Mouse (Mus musculus) thymus, postnatal 10 days (tissue): Measurements from ENCODE around the gene Ccdc86.

Experiments
- DNase-seq, 2 experiments: peaks; one replicate each; pipeline ENCODE4 v3.0.0; 2021; ENCODE audit warnings: low spot score in 2 of 2

The Ccdc86 gene

DNA sequence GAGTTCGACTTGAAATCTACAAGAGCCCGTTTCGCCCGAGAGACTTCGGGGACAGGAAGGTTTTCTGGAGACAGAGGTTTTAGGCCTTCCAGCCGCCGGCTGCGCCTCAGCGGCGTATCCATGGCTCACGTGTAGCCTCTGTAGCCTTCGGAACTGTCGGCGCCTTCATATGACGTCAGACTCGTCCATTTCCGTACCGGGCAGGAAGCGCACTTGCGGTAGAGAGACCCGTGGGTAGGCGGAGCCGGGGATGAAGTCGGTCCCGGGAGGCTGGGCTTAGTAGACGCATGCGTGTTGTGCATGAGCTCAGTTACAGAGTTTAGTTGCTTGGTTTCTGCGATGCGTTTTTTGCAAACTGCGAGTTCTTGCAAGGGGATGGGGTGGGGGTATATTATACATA, at the start of gene Ccdc86:
Gene Ccdc86, minus strand, starts transcription at position 155 of the 400 bp plus-strand sequence.
- DNase-seq = peak; percentile 92

DNA sequence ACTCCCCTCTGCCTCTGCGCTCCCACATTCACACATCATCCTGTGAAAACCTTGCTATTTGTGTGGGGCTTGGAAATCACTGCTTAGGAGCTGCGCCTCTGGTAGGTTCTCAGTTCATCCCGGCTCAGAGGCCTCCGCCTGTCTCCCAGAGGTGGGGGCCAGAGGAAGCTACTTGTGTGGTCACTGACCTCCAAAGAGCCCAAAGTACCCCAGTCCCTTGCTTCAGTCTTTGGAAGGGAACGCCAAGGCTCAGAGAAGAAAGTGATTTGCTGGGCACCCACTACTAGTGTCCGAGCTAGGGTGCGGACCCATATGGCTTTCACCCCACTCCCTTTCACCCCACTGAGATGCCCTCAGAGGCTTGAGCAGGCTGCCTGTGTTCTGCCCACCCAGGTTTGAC, 44.1 kb upstream of the Ccdc86 start, which contains the start of gene Ms4a15:
Gene Ms4a15, minus strand, starts transcription at position 101 of the 400 bp plus-strand sequence.
- no peak for DNase-seq

GRCm38 (mm10) chr19:10991911-10992310, 42.8 kb upstream of the Ccdc86 start:
- no peak for DNase-seq

DNA sequence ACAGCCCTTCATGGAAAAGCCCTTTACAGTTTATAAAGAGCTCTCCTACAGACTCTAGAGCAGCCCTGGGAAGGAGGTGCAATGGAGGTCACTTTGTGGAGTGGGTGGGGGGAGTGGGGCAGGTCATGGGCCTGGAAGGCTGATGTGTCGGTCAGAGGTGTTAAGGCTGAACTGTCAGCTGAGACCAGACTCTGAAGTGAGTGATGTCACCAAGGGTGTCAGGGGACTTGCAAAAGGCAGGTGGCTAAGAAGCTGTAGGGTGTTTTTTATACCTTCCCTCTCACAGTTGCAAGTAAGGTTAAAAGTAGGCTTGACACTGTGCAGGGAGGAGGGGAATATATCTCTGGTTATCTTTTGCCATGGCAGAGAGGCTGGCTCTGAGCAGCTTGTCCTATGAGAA, 41.7 kb upstream of the Ccdc86 start:
- DNase-seq = no peak

DNA sequence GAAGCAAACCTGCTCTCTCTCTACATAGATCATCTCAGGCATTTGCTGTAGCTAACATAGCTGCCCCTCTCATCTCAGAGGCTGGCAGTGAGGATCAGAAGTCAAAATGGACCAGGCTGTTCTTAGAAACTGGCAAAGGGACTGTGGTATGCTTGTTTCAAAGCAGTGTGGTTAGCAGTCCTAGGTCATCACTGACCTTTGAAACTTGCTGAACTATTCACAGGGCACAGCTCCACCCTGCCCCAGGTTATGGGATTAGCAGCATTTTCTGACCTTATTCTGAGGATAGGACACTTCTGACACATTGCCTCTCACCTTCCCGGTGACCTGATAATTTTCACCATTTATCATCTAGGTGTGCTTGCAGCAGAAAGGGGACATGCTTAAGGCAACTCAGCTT, 39.5 kb upstream of the Ccdc86 start:
- DNase-seq = no peak

- DNase-seq = no peak
These were observed 36.8 kb upstream of the Ccdc86 start for GRCm38 (mm10) chr19:10985889-10986288.

- no peak for DNase-seq
These were observed 35.5 kb upstream of the Ccdc86 start for GRCm38 (mm10) chr19:10984551-10984950.

DNA sequence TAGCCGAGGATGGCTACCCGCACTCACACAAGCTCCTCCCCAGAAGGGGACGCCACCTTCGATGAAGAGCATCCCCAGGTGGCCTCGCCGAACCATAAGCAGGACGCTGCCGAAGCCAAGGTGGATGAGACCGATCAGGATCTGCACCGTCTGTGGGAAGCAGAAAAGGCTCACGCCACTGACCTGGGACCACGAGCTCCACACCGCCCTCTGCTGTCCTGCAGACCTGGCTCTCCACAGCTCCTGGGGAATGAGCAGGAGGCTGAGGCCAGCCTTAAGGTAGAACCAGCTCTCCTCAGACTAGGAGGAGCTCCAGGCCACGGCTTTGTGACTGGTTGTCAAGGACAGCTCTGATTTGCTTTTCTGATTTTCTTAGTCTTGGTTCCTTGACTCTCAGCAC, 34.1 kb upstream of the Ccdc86 start:
- DNase-seq = peak in 1 of 2 experiments; percentile 38

DNA sequence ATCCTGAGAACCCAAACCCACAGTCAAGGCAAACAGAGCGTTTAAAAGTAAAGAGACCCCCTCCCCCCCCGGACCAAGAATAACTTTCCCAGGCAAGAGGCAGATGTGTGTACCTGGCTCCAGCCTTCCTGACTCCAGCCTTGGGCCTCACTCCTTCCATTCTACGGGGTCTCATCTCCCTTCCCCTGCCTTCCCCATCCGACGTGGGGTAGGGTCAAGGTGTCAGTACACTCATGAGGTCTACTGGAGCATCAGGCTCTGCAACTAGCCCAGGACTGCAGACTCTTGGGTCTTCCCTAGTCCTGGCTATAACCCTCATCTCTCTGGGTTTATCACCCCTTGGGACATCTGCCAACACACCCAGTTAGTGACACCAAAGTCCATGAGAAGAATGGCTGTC, 31.1 kb upstream of the Ccdc86 start:
- DNase-seq = peak in 1 of 2 experiments; percentile 6

DNA sequence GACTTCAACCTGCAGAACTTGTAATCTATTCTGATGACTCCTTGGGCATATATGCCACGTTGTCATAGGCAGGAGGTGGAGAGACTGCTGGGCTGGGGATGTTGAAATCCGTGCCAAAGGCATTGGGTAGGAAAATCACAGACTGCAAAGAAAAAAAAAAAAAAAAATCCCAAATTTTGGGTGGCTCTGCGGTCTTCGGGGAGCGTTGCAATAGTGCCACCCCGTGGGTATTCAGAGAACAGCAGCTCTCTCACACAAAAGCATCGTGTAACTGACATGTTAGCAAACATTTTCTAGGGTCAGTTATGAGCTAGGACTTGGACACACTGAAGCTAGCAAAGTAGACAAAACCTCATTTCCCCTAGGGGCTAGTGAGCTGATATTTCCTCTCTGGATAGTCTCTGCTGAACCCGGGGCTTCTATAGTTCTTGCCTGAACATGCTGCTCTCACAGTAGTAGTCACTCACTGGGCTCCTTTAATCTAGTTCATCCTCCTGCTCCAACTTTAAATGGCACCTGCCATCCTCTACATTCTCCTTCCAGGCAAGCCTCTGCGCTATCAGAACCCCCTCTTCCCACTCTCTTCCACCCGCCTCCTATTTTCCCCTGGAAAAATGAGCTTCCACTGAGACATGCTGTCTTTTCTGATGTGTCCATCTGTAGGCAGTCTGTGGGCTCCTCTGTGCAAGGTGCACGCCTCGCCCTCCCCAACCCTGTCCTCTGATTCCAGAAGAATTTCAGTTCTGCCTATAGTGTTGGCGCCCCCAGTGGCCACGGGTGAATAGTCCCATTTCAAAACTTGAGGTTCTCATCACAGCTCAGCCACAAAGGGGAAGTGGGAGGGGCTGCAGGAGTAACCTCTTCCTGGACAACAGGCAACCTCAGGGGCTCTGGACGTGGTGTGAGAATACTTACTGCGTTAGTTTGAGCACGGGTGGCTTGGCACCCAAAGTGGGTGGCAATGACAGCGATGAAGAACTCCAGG, 30.4 kb upstream of the Ccdc86 start:
- peak; percentile 87 to 93 for DNase-seq

GRCm38 (mm10) chr19:10976318-10976717, 27.3 kb upstream of the Ccdc86 start:
- peak in 1 of 2 experiments; percentile 11 for DNase-seq

- DNase-seq = no peak
These were observed 26.1 kb upstream of the Ccdc86 start for GRCm38 (mm10) chr19:10975187-10975586.

- DNase-seq = no peak
These were observed 25.3 kb upstream of the Ccdc86 start, which contains the start of gene Ms4a10 for GRCm38 (mm10) chr19:10974238-10974865. Ms4a10 (minus strand) TSS chr19:10974670.

- no peak for DNase-seq
These were observed 24.1 kb upstream of the Ccdc86 start for GRCm38 (mm10) chr19:10973187-10973586.

GRCm38 (mm10) chr19:10972660-10973059, 23.6 kb upstream of the Ccdc86 start:
- no peak for DNase-seq

- DNase-seq = no peak
These were observed 21.4 kb upstream of the Ccdc86 start for GRCm38 (mm10) chr19:10970457-10970856.

DNA sequence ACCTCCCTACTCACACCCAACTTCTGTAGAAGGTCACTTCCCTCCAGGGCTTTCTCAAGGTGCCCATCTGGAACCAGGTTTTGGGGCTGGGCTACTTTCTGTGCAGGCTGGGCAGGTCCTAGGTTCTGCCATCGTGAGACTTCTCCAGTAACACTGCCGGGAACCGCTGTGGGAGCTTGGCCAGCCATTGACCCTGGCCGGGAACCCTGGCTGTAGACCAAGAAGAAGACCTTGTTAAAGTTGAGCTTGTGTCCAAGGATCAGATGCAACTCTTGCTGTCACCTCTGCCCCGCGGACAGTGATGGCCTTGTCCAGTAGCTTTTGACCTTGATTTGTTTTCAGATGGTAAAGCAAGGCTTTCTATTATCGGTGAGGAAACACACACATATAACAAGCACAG, 19.5 kb upstream of the Ccdc86 start:
- no peak for DNase-seq

GRCm38 (mm10) chr19:10965721-10966120, 16.7 kb upstream of the Ccdc86 start:
- no peak for DNase-seq

- DNase-seq = no peak
These were observed 10.9 kb upstream of the Ccdc86 start for GRCm38 (mm10) chr19:10959978-10960346.

DNA sequence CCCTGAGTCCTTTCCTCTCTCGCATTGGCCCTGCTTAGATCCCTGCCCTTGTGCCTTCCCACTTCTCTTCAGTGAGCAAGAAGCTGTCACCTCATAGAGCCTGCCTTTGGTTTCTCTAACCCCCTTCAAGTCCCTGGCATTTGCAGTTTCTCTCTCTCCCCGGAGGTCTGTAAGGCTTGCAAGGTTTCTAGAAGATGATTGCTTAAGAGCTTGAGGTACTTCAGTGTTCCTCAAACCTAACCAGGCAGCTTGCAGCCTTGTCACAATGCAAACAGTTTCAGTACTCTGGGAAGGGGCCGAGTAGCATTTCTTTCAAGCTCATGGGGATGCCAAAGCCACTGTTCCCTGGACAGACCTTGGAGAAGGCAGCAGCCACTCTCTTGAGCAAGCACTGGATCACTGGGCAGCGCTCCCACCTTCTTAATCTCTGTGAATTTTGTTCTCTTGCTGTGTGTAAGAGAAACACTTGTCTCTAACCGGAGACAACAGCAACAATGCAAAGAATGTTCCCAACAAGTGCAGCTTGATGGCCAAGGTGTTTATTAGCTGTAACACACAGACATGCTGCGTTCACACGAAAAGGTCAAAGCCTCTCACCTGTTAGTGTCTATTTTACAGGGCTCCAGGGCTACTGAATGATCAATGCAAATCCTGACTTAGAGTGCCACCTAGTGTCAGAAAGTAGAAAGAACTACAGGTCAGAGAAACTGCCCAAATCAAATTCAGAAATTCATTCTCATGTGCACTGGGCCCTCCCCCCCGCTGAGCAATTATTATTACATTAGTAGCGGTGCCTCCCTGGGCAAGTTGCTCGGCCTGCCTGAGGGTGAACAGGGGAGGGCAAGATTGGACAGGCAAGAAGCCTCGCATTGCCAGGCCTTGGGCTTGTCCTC, 10.3 kb upstream of the Ccdc86 start:
- peak in 1 of 2 experiments; percentile 73 for DNase-seq

GRCm38 (mm10) chr19:10952021-10952939, 3.2 kb upstream of the Ccdc86 start:
- no peak for DNase-seq
